Mouse (Mus musculus) ES-E14 (cell line): ENCODE measurements at regions not wholly inside any gene's neighbourhood (a gene's known extent, or its start where the extent isn't known, plus 50 kb on each side); places are given as distances from the start of the nearest gene placed in this dataset.

ENCODE experiments used
- DNase-seq: peaks from one replicate; pipeline ENCODE4 v3.0.0-alpha.2; 2013; ENCODE audit warnings: low read depth, low spot score
- H3K27ac ChIP-seq: 2 replicates; pipeline ENCODE4 v1.5.1; 2012; ENCODE audit warnings: low read depth, mild to moderate bottlenecking, low read length, moderate library complexity, mixed read lengths; ENCODE audit not compliant: poor library complexity, insufficient read depth, severe bottlenecking
- H3K36me3 ChIP-seq: 2 replicates; pipeline ENCODE4 v1.6.1; 2012; ENCODE audit warnings: mild to moderate bottlenecking, low read length, moderate library complexity, mixed read lengths; ENCODE audit not compliant: control insufficient read depth, poor library complexity, insufficient read depth, severe bottlenecking
- H3K4me1 ChIP-seq, 2 experiments: fragments of 150-350 bp in 1 of 2; sonication (generic) in 1 of 2; 2 replicates each; pipeline ENCODE4 v1.6.1; 2012; ENCODE audit warnings: low read length in 2 of 2, mild to moderate bottlenecking in 1 of 2, mixed read lengths in 1 of 2; ENCODE audit not compliant: control insufficient read depth in 2 of 2, insufficient read depth in 2 of 2, poor library complexity in 1 of 2
- H3K4me3 ChIP-seq, 2 experiments: fragments of 150-350 bp in 1 of 2; sonication (generic) in 1 of 2; 2 replicates each; pipeline ENCODE4 v1.5.1; 2012; ENCODE audit warnings: low read length in 2 of 2, low read depth in 1 of 2, mild to moderate bottlenecking in 1 of 2, mixed read lengths in 1 of 2; ENCODE audit not compliant: insufficient read depth in 1 of 2, poor library complexity in 1 of 2, severe bottlenecking in 1 of 2
- H3K9ac ChIP-seq: 2 replicates; pipeline ENCODE4 v1.6.1; 2012; ENCODE audit warnings: low read depth, mild to moderate bottlenecking, low read length, mixed read lengths; ENCODE audit not compliant: poor library complexity, insufficient read depth, severe bottlenecking
- H3K9me3 ChIP-seq: fragments of 150-350 bp; sonication (generic); 2 replicates; pipeline ENCODE4 v1.6.1; 2012; ENCODE audit warnings: low read depth, mild to moderate bottlenecking, low read length; ENCODE audit not compliant: control insufficient read depth, insufficient read depth
- CHD2 ChIP-seq: IDR thresholded peaks from 2 replicates; pipeline ENCODE4 v1.6.1; 2014; ENCODE audit warnings: mild to moderate bottlenecking, low read depth, low read length, inconsistent platforms
- HCFC1 ChIP-seq: IDR thresholded peaks from 2 replicates; pipeline ENCODE4 v1.6.1; 2012; ENCODE audit warnings: low read length, inconsistent platforms, borderline replicate concordance; ENCODE audit not compliant: insufficient read depth
- MAFK ChIP-seq: IDR thresholded peaks from 2 replicates; pipeline ENCODE4 v1.6.1; 2014; ENCODE audit warnings: mild to moderate bottlenecking, low read depth, low read length, inconsistent platforms; ENCODE audit not compliant: insufficient read depth
- ZC3H11A ChIP-seq: IDR thresholded peaks from 2 replicates; pipeline ENCODE4 v1.6.1; 2012; ENCODE audit warnings: low read depth, mild to moderate bottlenecking, inconsistent platforms, low read length, borderline replicate concordance
- ZNF384 ChIP-seq: IDR thresholded peaks from 2 replicates; pipeline ENCODE4 v1.6.1; 2012; ENCODE audit warnings: low read depth, low read length, inconsistent platforms
- in situ Hi-C, 2 experiments: fragments of 600-800 bp; cut with MboI; formaldehyde crosslinking; loops; one replicate each; pipeline ENCODE4 v1.15.1; 2025; ENCODE audit warnings: low sequenced_read_pairs in 2 of 2, inconsistent platforms in 1 of 2; ENCODE audit not compliant: unreplicated experiment in 2 of 2

DNA sequence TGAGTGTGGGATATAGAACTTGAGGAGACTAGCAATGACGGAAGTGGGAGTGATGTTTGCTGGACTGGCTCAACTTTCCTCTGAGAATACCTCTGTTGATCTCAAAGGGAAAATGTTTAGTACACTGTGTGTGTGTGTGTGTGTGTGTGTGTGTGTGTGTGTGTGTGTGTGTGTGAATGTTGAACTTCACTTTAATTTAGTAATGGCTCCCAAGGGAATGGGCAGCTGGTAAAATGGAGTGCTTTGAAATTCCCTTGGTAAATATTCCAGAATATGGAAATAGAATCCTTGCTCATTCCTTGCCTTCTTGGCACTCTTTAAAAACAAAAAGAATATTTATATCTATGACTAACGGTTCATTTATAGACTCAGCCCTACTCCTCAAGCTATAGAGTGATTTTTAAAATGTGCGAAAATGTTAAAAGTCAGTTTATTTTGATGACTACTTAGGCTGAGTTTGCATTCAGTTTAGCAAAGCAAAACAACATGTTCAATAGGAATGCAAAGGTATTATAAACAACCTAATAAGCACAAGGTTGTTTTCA lies 287.6 kb upstream of the Pitrm1 start:
- H3K27ac ChIP-seq: no peak overlapping the region
- H3K4me1 ChIP-seq: no peaks in the 10 kb centered on the region
- in situ Hi-C loops: no loop called here
- H3K36me3 ChIP-seq: no peaks in the 10 kb centered on the region
- no peak for DNase-seq
- H3K4me3 ChIP-seq: no peak overlapping the region
- H3K9ac ChIP-seq: no peak overlapping the region
- TF ChIP-seq ZC3H11A: no peak
- TF ChIP-seq ZNF384: no peak
- no peak for TF ChIP-seq HCFC1
- TF ChIP-seq MAFK: no peak
- TF ChIP-seq CHD2: no peak
- 0 out of 2 replicates have a peak, but pooled peaks cover 2% of the 10 kb centered on the region for H3K9me3 ChIP-seq

GRCm38 (mm10) chr13:6261458-6261857 lies 286.5 kb upstream of the Pitrm1 start:
- Histone ChIP-seq H3K4me1 (no peaks in the 10 kb centered on the region), H3K27ac (no peak overlapping the region), H3K9ac (no peak overlapping the region), H3K9me3 (0 out of 2 replicates have a peak, but pooled peaks cover 2% of the 10 kb centered on the region), H3K4me3 (no peak overlapping the region), H3K36me3 (no peaks in the 10 kb centered on the region)
- DNase-seq: no peak
- TF ChIP-seq ZC3H11A (no peak), MAFK (no peak), ZNF384 (no peak), CHD2 (no peak), HCFC1 (no peak)
- in situ Hi-C loops: no loop called here

- no peaks in the 10 kb centered on the region for H3K4me1 ChIP-seq
- no peak overlapping the region for H3K27ac ChIP-seq
- no peak for TF ChIP-seq ZC3H11A
- TF ChIP-seq MAFK: no peak
- TF ChIP-seq HCFC1: no peak
- no peak for TF ChIP-seq ZNF384
- no peak for TF ChIP-seq CHD2
- H3K9me3 ChIP-seq: peaks cover 9% of the 10 kb centered on the region
- DNase-seq: no peak
- no peak overlapping the region for H3K9ac ChIP-seq
- H3K36me3 ChIP-seq: no peaks in the 10 kb centered on the region
- H3K4me3 ChIP-seq: no peak overlapping the region
- in situ Hi-C loops: no loop called here
Measured at GRCm38 (mm10) chr13:6270546-6270945, 277.4 kb upstream of the Pitrm1 start.

- no peak overlapping the region for H3K4me3 ChIP-seq
- DNase-seq: no peak
- H3K4me1 ChIP-seq: no peaks in the 10 kb centered on the region
- H3K27ac ChIP-seq: no peak overlapping the region
- in situ Hi-C loops: no loop called here
- TF ChIP-seq MAFK (no peak), CHD2 (no peak), HCFC1 (no peak), ZC3H11A (no peak), ZNF384 (no peak)
- H3K9me3 ChIP-seq: peaks cover 9% of the 10 kb centered on the region
- no peaks in the 10 kb centered on the region for H3K36me3 ChIP-seq
- no peak overlapping the region for H3K9ac ChIP-seq
Measured at GRCm38 (mm10) chr13:6272932-6273331, 275.0 kb upstream of the Pitrm1 start.
